Mouse (Mus musculus) CD4-positive, CD25-positive, alpha-beta regulatory T cell, adult 2 months (primary cell): ENCODE results near the gene Tgfbr3.

Experiments used
- DNase-seq: peaks from one replicate; pipeline ENCODE4 v3.0.0-alpha.2; 2012; ENCODE audit warnings: low read depth, low spot score

Gene Tgfbr3

DNA sequence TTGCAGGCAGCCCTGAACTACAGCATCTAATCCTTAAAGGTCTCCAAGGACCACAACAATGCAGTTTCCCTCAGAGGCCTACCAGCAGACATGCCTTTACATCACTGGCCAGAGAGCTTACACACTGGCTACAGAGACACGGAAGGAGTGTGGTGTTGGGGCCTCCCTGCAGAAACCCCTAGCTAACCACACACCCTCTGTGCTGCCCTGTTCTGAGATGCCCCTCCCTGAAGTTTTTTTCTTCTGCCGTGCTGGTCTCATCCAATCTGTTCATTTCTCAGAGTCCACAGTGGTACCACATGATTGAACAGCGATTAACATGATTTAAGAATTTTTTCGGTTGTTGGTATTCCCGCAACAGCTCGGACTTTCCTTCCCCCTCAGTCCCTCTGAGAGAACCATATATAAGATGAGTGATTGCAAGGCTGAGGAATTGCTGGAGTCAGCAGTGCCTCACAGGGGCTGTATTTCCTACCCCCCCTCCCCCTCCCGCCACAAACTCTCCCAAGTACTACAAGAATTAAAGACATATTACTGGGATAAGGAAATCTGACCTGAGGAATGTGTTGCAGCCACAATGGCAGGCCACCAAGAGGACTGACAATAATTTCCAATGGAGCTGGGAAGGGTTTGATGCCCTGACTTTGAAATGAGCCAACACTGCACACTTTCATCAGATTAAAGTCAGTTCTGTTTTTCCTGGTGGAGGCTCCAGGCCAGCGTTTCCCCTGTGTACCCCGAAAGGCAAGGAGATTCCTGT, 75.9 kb downstream of the Tgfbr3 start:
- DNase-seq: no peak

DNA sequence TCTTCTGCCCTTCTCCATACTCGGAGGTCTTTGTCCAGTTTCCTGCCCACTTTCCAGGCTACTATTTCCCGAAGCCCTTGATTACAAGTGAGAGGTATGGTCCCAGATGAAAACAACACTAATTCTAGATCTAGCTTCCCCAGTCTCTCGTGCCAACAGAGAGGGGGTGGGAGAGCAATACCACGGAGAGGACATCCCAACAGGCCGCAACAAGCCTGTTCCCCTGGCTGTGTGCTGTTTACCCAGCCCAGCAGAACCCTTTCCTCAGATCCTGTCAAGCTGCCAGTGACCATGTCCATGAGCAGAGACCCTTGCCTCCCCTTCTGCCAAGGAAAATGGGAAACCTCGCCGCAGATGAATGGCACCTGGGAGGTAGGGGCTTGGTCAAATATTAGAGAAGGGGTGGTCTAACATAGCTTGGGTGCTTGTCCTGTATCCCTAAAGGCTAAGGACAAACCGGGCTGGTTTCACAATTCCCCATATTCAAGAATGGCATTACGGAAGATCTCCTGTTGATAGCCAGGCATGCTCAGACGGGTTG, 77.5 kb downstream of the Tgfbr3 start:
- DNase-seq: no peak

DNA sequence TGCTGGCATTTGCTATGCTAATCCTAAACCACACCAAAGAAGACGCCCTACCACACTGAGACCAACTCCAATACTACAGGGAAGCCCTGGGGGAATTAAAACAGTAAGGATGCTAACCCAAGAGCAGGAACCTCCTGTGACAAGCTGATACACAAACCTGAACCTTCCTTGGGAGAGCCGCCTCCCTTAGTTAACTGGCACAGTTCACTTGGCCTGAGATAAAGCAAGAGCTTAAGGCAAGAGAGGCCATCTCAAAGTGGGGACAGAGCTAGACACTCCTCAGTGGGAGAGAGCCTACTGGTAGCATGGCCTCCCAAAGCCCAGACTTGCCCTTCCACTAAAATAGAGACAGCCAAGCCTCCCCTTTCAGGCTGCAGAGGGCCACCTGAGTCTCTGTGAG, 79.4 kb downstream of the Tgfbr3 start:
- DNase-seq: no peak

DNA sequence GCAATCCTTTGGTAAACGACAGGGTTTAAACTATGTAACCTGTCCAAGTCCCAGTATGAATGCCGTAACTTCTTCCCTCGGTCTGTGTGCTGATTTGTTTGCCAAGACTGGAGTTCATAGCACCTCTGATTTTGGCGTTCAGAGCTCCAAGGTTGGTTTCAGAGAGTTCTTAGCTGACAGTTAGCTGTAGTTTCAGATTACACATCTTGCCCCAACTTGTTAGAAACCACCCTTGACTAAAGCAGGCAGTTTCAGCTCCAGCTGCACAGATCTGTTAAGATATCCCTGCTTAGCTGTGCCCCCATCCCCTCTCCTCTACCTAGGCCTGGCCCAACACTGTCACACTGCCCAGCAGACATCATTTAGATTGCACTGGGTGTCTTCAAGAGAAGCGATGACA, 81.5 kb downstream of the Tgfbr3 start:
- DNase-seq: no peak

DNA sequence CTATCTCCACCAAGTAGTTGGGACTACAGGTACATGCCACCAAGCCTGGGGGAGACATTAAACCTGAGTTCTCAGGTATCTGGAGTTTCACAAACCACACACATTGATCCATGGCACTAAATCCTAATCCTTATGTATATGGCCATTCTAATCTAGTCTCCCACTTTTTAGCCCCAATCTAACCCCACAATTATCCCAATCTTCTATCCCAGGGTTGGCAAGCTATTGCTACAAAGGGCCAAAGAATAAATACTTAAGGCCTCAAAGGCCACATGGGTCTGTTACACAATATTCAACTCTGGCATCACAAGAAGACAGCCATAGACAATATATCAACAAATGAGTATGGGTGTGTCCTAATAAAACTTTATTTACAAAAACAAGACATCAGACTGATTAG, 85.1 kb downstream of the Tgfbr3 start:
- DNase-seq: no peak

DNA sequence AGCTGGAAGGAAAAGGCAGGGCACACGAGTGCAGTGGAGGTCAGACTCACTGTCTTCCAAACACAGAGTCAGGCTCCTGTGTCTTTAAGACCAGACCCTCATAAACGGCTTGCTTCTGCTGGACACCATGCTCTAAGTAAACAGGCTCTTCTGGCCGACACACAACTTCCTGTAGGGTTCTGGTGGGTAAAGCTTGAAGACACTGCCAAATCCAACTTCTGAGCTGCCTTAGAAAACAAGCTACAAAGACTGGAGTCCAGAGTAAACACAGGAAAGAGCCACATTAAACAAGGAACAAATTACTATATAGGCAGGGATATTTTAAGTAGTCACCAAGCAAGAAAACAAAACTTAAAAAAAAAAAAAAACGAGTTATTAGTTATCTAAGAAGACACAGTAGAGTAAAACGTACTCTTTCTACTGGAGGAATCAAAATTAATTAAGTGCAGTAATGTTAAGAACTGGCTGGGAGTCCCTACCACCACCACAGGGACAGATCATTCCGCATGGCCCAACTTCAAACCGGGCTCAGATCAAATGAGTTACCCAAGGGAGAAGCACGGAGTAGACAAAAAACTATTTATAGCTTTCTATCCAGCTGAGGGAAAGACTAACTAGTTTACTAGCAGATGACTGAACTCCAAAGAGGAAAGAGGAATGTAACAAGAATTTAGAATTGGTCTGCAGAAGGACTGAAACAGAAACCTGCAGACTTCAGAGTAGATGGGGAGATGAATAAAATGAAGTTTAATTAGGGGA, 86.4 kb downstream of the Tgfbr3 start:
- no peak for DNase-seq

DNA sequence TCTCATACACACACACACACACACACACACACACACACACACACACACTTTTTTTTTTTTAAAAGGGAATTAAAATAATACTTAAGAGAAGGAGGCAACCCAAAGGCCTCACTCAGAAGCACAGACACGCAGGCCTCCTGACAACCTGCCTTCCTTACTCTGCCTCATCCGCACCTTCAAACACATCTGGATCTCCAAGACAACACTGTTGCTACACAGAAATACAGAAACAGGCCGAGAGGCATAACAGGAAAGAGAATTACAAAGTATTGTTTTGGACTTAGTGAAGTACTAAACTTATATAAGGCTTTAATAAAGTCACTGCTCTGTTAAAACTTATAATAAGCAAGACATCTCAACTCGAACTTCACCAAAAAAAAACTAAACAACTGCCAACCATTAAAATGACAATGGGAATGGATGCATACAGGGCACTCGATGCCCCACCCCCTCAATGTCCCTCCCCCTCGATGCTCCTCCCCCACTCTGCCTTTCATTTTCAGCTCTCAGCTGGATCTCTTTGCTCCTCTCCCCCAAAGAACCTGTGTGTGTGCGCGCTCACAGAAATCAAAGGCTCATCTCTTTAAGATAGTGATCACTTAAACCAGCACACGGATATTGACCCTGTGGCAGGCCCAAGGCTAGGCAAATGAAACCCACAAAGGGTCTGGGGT, 87.8 kb downstream of the Tgfbr3 start:
- DNase-seq: peak; percentile 77

DNA sequence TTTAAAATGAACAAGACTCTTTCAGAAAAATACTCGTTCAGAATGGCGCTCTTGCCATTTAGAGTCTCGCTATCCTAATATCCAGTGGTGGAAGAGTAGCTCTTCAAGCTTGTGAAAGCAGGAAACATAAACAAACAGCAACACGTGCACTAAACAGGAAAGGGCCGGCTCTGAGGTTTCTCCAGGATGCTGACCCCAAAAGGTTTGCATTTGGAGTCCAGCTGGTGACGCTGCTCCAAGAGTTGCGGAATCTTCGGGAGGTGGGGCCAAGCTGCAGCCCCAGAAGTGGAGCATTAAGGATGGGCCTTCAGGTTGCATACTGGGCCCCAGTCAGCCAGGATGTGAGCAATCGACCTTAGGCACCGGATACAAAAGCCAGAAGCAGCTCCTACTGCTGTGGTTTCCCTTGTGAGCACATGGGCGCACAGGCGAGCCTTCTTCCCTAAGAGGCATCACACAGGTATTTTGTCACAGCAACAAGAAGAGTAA, 88.5 kb downstream of the Tgfbr3 start:
- DNase-seq: peak; percentile 62

DNA sequence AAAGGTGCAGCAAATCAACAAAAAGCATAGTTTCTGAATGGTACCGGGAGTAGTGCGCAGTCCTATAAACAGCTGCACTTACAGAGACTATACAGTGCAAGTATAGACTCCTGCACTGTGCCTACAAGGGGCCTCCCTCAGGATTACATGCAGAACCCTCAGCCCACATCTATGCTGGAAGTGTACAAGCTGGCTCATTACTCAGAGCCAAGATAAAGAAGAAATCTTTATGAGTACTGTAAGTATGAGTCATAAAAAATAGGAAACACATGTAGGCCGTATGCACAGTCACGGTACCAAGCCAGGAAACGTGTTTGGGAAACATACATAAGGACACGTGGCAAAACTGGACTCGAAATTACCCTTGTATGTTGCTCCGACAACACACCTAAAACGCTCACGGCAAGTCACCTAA, 89.2 kb downstream of the Tgfbr3 start:
- DNase-seq: no peak

DNA sequence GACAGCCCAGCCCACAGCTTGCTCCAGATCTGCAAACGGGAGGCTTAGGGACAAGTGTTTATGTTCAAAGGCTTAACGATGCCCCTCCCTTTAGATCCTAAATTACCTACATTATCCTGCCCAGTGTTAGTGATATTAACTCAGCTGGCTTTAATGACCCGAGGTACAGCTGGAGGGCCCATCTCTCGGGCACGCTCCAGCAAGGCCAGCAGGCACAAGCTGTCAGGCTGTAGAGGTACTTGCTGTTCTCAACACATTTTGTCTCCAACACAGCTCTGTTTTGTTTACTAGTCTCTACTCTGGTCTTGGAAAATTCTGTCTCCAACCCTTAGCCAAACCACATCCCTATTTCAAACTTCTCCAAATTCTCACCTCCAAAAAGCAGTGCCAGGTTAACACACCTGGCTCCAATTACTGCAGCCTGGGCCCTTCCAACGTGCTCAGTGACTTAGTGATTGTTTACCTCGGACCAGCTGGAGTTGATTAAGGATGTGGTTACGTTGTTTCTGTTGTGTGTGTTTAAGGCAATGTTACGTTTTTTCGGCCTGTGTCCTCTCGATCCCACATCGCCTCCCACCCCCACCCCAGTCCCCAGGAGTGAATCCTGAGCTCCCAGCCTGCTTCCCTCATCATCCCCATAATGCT, 93.6 kb downstream of the Tgfbr3 start:
- no peak for DNase-seq

DNA sequence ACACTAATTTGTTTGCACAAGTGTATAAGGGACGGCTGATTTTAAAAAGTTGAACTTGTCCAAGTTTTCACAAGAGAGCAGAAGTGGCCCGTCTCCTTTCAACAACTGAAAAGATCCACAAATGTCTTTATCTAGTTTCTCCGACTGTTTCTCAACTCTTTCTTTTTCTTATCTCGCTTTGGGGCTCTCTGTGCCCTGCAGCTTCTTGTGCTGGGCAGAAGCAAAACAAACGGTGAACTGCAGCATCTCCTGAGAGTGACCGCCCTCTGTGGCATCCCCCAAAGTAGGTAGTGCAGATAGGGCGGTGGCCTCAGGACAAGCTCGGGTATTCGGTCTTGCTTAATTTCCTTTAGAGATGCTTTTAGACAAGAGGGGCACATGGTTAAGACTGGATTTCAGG, 96.3 kb downstream of the Tgfbr3 start:
- DNase-seq: no peak

DNA sequence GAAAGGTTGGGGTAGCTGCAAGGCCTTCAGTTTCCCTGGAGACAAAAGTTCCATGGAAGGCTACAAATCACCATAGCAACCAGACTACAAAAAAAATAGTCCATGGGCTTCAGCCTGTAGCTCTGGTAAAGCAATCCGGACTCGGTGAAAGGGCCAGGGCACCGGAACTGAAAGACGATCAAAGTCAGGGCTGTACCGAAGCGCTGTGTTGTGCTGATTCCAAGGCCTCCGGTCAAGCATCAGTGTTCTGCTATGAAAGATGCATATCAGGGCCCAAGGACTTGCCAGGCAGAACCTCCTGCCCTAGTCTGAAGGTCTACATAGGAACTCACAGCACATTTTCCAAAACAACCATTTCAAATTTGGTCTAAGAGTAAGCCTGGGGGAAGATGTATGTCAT, 97.1 kb downstream of the Tgfbr3 start:
- DNase-seq: no peak

DNA sequence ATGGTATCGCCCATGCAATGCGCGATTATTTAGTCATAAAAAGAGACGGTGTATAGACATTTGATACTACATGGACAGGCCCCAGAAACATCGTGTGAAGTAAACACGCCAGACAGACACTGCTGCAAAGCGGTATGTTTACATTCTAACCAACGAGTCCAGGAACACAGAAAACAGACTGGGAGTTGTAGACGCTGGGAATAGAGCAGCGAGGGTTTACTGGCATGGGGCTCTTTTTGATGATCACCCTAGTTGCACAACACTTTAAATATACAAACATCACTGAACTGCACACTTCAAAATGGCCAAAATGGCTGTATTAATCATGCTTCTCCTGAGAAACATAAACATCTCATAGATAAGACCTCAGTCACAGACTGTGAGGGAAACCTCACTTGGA, 100.9 kb downstream of the Tgfbr3 start:
- no peak for DNase-seq

DNA sequence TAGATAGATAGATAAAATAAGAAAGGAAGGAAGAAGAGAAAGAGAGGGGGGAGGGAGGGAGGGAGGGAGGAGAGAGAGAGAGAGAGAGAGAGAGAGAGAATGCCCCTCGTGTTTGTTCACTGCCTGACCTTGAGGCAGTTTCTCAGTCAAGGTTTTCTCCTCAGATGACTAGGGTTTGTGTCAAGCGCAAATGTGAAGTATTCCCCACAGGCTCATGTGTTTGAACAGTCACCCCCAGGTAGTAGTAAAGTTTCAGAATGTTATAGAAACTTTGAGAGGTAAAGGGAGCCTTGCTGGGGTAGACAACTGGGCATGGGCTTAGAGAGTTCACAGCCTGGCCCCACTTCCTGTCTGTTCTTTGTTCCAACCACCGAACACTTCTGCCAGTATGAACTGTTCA, 103.2 kb downstream of the Tgfbr3 start:
- DNase-seq: no peak

DNA sequence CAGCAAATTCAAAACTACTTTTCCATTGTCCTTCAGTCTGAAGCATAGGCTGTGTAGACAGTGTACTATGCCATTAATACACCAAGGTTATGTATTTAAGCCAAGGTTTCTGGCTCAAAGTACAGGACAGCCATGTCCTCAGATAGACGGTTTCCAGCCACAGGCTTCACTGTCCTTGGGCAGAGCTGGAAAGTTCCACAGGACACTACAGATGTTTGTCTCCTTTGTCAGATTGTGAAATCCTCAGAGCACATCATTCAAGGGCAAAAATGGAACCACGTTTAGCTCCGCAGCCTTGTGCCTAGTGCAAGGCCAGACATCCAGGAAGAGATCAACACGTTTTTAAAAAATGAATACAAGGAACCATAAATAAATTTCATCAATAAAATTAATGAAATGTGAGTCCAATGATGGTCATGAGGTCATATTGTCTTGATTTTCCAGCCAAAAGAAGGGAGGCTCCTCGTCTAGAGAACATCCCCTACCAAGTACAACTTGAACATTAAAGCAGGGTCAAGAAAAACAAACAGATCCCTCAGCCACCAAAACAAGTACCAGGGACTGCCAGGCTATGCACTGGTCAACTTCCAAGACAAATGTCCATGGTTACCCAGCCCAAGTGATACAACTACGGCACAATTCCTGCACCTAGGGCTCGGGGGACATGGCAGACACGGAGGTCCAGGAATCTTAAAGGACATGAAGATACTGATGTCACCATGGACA, 105.1 kb downstream of the Tgfbr3 start:
- no peak for DNase-seq

DNA sequence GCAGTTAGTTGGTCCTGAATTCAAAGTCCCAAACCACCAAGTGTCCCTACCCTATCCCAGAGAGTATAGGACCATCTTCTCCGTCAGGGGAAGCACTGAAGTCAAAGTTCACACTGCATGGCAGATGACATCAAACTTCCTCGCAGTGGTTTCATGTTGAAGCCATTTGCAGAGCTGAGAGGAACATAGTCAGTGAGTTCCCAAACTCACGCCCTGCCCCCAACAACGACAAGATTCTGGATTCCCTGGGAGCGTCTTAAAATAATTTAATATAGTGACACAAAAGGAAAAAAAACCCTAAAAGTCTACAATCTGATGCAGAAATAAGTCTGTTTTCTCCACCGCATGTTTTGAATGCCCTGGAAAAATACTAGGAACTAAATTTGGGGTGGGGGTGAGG, 105.9 kb downstream of the Tgfbr3 start:
- DNase-seq: no peak

DNA sequence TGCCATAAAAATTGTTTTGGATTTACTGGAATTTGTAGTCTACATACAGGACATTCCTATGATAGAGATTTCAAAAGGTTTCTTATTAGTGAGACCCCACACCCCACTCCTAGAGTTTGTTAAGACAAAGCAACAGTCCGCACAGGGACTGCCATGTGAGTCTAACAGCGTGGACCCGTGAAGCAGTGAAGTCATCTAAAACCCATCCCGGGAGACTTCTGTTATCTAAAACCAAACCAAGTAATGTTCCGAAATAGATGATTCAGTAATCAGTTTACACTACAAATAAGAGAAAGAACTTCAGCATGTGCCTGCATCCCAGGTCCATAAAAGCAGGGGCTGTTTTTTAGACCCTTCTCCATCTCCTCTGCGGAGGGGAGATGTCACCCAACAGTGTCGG, 106.7 kb downstream of the Tgfbr3 start:
- DNase-seq: no peak

DNA sequence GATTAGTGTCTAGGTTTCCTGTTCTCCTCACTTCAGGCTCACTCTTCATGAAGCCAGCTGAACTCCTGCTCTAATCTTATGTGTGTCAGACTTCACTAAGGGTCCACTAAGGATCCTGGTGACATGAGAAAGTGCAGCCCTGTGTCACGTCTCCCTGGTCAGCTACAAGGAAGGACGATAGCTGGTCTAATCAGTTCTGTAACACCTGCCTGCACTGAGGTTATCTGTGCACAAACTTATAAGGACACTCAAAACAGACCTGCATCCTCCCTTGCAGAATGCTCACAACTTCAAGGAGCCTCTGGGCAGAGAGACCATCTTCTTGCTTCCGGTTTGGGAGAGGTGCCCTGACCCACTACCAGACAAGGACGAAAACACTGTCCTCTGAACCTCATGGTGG, 107.6 kb downstream of the Tgfbr3 start:
- no peak for DNase-seq

DNA sequence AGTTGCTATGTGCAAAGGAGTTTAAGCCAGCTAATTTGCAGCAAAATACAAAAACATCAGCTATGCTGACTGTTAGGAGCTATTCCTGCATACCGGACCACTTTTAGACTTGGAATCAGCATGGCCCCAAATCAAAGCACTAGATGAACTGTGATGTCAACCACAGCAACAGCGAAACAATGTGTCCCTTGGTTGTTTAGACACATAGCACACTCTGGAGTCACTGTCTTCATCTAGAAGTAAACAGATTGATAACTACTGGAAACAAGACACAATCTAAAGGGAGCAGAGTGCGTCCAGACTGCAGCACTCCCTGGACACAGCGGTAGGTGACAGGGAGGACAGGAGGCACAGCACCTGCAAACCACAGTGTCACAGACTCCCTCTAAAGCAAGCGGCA, 110.2 kb downstream of the Tgfbr3 start:
- no peak for DNase-seq

DNA sequence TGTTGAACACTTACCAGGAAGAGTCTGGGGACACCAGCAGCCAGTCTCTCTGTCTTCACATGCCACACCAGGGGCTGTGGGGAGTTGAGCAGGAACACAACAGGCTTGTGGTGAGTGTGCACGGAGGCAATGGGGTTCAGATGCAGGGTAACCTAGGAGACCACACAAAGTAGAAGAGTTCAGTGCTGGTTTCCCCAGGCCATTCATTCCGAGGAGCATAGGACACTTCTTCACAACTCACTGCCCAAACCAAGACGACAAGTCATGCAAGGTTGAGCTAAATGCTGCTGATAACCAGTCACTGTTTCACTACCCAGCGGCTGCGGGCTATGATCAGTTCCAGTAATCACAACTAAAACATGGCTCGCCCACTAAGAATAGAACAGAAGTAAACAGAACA, 111.6 kb downstream of the Tgfbr3 start:
- peak; percentile 34 for DNase-seq

DNA sequence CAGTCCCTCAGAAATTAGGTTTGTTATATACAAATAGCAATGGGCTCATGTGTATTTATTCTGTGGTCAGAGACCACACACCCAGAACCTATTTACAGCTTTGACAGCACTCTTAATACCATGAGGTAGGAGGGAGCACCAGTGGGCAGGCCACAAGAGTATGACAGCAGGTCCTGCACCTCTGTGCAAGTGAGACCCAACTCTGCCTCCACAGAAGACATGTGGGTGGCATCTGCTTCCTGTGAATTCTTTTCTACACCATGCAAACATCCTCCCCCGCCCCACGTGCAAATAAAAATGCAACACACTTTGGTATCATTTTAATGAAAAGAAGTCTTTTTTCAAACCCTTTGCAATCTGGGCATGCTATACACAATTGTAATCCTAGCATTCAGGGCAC, 112.2 kb downstream of the Tgfbr3 start:
- DNase-seq: peak; percentile 50
